ENCODE assay signal across 8 mouse cellular contexts in genomic region chr8:111439189-111439588, GRCm38 (mm10). TPM values are rescaled to one million over a fixed set of nuclear protein-coding genes. Genes with fewer than 3 reads are reported as not detected.
DNase-seq lines count a peak whose midpoint lies in the region; ATAC-seq and TF ChIP-seq lines count a peak whose summit lies in the region.

No protein-coding gene starts in this region.

- H3K4me2 ChIP-seq in forebrain, embryonic 11.5 days (ENCODE audit: low read depth, low read length, severe bottlenecking) = no peak overlapping the region
- H3K4me2 ChIP-seq in forebrain, embryonic 15.5 days (replicated peaks) = no peak overlapping the region
- peak overlapping the region; percentile 5; the same call in 1 of the 2 replicates for H3K4me2 ChIP-seq in embryonic facial prominence, embryonic 13.5 days
- H3K4me2 ChIP-seq in hindbrain, postnatal 0 days (ENCODE audit: low read depth, low read length) = no peak overlapping the region

- no peak overlapping the region for H3K4me3 ChIP-seq in forebrain, embryonic 11.5 days (ENCODE audit: low read depth, low read length)
- no peak overlapping the region for H3K4me3 ChIP-seq in forebrain, embryonic 15.5 days
- H3K4me3 ChIP-seq in embryonic facial prominence, embryonic 13.5 days = no peak overlapping the region
- no peak overlapping the region for H3K4me3 ChIP-seq in hindbrain, postnatal 0 days (ENCODE audit: low read length)
- H3K4me3 ChIP-seq in spleen, adult 2 months (ENCODE audit: extremely low read depth, insufficient read depth, insufficient read length) = no peak overlapping the region

- H3K9ac ChIP-seq in forebrain, embryonic 11.5 days (ENCODE audit: low read length) = no peak overlapping the region
- no peak overlapping the region for H3K9ac ChIP-seq in forebrain, embryonic 15.5 days (replicated peaks)
- peak overlapping the region; percentile 56; the same call in 1 of the 2 replicates for H3K9ac ChIP-seq in embryonic facial prominence, embryonic 13.5 days
- H3K9ac ChIP-seq in hindbrain, postnatal 0 days (replicated peaks; ENCODE audit: low read length) = no peak overlapping the region

- H3K9me3 ChIP-seq in forebrain, embryonic 11.5 days (ENCODE audit: control insufficient read depth, low read length) = no peaks in the 10 kb centered on the region
- H3K9me3 ChIP-seq in forebrain, embryonic 15.5 days = no peaks in the 10 kb centered on the region
- no peaks in the 10 kb centered on the region for H3K9me3 ChIP-seq in embryonic facial prominence, embryonic 13.5 days
- H3K9me3 ChIP-seq in hindbrain, postnatal 0 days (ENCODE audit: low read length) = no peaks in the 10 kb centered on the region

- peak; percentile 84 for TF ChIP-seq CTCF in hindbrain, postnatal 0 days (IDR thresholded peaks at IDR 0.05; ENCODE audit: low read depth)
- peak; percentile 33; the same call in 1 of the 2 replicates for TF ChIP-seq CTCF in spleen, adult 2 months (IDR thresholded peaks at IDR 0.05; ENCODE audit: extremely low read depth, insufficient read depth, insufficient read length, insufficient replicate concordance)

- no peak for TF ChIP-seq POLR2A in spleen, adult 2 months (IDR thresholded peaks at IDR 0.05; ENCODE audit: low read depth, low read length)

- ATAC-seq in forebrain, embryonic 11.5 days (replicated peaks; ENCODE audit: low FRiP score) = no peak
- no peak for ATAC-seq in forebrain, embryonic 15.5 days (replicated peaks)
- ATAC-seq in embryonic facial prominence, embryonic 13.5 days (ENCODE audit: insufficient number of reproducible peaks, insufficient read depth, low FRiP score, low TSS enrichment, low read depth) = no peak
- ATAC-seq in hindbrain, postnatal 0 days = peak; percentile 67; the same call in 1 of the 2 replicates

- H3K36me3 ChIP-seq in forebrain, embryonic 11.5 days (ENCODE audit: control insufficient read depth, insufficient read depth, low read length) = no peaks in the 10 kb centered on the region
- H3K36me3 ChIP-seq in forebrain, embryonic 15.5 days = no peaks in the 10 kb centered on the region
- no peaks in the 10 kb centered on the region for H3K36me3 ChIP-seq in embryonic facial prominence, embryonic 13.5 days
- H3K36me3 ChIP-seq in hindbrain, postnatal 0 days (ENCODE audit: insufficient read depth, low read length) = no peaks in the 10 kb centered on the region
- H3K36me3 ChIP-seq in spleen, adult 2 months (ENCODE audit: control insufficient read depth, insufficient read depth, low read length) = no peaks in the 10 kb centered on the region

- peak; percentile 74 for DNase-seq in forebrain, embryonic 11.5 days (ENCODE audit: low spot score)
- peak; percentile 75 to 83 for DNase-seq in adrenal gland, postnatal 36 days
- DNase-seq in hindbrain, postnatal 0 days (ENCODE audit: low spot score) = peak; percentile 93
- DNase-seq in layer of hippocampus, postnatal 25 days (ENCODE audit: extremely low spot score in 1 of 2, low spot score in 1 of 2) = peak; percentile 53 to 85
- peak; percentile 43 to 73 for DNase-seq in lung, postnatal 4 days
- peak; percentile 15 to 39 for DNase-seq in spleen, adult 2 months (ENCODE audit: low read depth in 1 of 2, low spot score in 2 of 2)

- no peaks in the 10 kb centered on the region for H3K4me1 ChIP-seq in forebrain, embryonic 11.5 days (replicated peaks; ENCODE audit: control insufficient read depth, insufficient read depth, low read length)
- no peaks in the 10 kb centered on the region for H3K4me1 ChIP-seq in forebrain, embryonic 15.5 days
- no peaks in the 10 kb centered on the region for H3K4me1 ChIP-seq in embryonic facial prominence, embryonic 13.5 days
- no peaks in the 10 kb centered on the region for H3K4me1 ChIP-seq in hindbrain, postnatal 0 days (ENCODE audit: insufficient read depth, low read length)
- peaks cover 3% of the 10 kb centered on the region; the same call in 1 of the 2 replicates for H3K4me1 ChIP-seq in spleen, adult 2 months (ENCODE audit: control insufficient read depth, insufficient read depth, insufficient read length)

- no peaks in the 10 kb centered on the region for H3K27me3 ChIP-seq in forebrain, embryonic 11.5 days (ENCODE audit: control insufficient read depth, insufficient read depth, low read length)
- H3K27me3 ChIP-seq in forebrain, embryonic 15.5 days = no peaks in the 10 kb centered on the region
- H3K27me3 ChIP-seq in embryonic facial prominence, embryonic 13.5 days = no peaks in the 10 kb centered on the region
- no peaks in the 10 kb centered on the region for H3K27me3 ChIP-seq in hindbrain, postnatal 0 days (ENCODE audit: insufficient read depth, low read length)
- H3K27me3 ChIP-seq in spleen, adult 2 months (ENCODE audit: control insufficient read depth, insufficient read depth, low read length) = no peaks in the 10 kb centered on the region

- no peak overlapping the region for H3K27ac ChIP-seq in forebrain, embryonic 11.5 days (ENCODE audit: low read depth, low read length)
- no peak overlapping the region for H3K27ac ChIP-seq in forebrain, embryonic 15.5 days (replicated peaks)
- H3K27ac ChIP-seq in embryonic facial prominence, embryonic 13.5 days = no peak overlapping the region
- no peak overlapping the region for H3K27ac ChIP-seq in hindbrain, postnatal 0 days
- H3K27ac ChIP-seq in spleen, adult 2 months (ENCODE audit: insufficient read depth, low read length) = no peak overlapping the region

- 25% methylated on average over 9 of the region's 9 CpGs for WGBS in forebrain, embryonic 11.5 days
- WGBS in forebrain, embryonic 15.5 days = 22% methylated on average over 9 of the region's 9 CpGs
- 14% methylated on average over 9 of the region's 9 CpGs for WGBS in embryonic facial prominence, embryonic 13.5 days
- WGBS in hindbrain, postnatal 0 days = 20% methylated on average over 9 of the region's 9 CpGs
- WGBS in spleen, adult 2 months = 24% methylated on average over 9 of the region's 9 CpGs

RNA-seq across cellular contexts. Expression of gene Fa2h, which starts 45.6 kb away (rescaled TPM):
- 0.09 TPM in 1 of 2 replicates, not detected in the other for polyA plus RNA-seq in forebrain, embryonic 11.5 days (2014; fragmentation: Nextera tagmentation; extraction: Ambion mirVana)
- not detected in 2 replicates for polyA plus RNA-seq in forebrain, embryonic 15.5 days (2015; fragmentation: Nextera tagmentation; extraction: Ambion mirVana)
- 1 to 10 TPM in 1 of 2 experiments, not detected in 1; 3.1 TPM for total RNA-seq in adrenal gland, postnatal 36 days (2021)
- polyA plus RNA-seq in embryonic facial prominence, embryonic 13.5 days (2015; fragmentation: Nextera tagmentation; extraction: Ambion mirVana) = 0.17 TPM in 1 of 2 replicates, not detected in the other
- total RNA-seq in hindbrain, postnatal 0 days (2014; rRNA removed) = 2.8 and 5.1 TPM in 2 replicates
- polyA plus RNA-seq in hindbrain, postnatal 0 days (2015; fragmentation: Nextera tagmentation; extraction: Ambion mirVana) = 3.1 and 3.4 TPM in 2 replicates
- 10 to 100 TPM; 49.1 to 51.3 TPM for total RNA-seq in layer of hippocampus, postnatal 25 days (2021)
- 0.07 and 0.12 TPM in 2 replicates for polyA plus RNA-seq in spleen, adult 2 months (2012; rRNA removed)

Comparison
In these comparisons a context has a peak if more than half of its experiments do, and no peak if none do; other contexts are left out.
1. DNase-seq: peak in every context shown above with its lines; median percentile 93 in hindbrain, postnatal 0 days; 79 in adrenal gland, postnatal 36 days; 74 in forebrain, embryonic 11.5 days; 69 in layer of hippocampus, postnatal 25 days; 58 in lung, postnatal 4 days; 27 in spleen, adult 2 months.